Mouse (Mus musculus): ENCODE data around the gene Foxj1. TPM values are rescaled to one million over a fixed set of nuclear protein-coding genes. Genes with fewer than 3 reads are reported as not detected.

Gene Foxj1
- total RNA-seq, 2 experiments from 2014 or later, result 0.83 TPM; not detected in 1

DNA sequence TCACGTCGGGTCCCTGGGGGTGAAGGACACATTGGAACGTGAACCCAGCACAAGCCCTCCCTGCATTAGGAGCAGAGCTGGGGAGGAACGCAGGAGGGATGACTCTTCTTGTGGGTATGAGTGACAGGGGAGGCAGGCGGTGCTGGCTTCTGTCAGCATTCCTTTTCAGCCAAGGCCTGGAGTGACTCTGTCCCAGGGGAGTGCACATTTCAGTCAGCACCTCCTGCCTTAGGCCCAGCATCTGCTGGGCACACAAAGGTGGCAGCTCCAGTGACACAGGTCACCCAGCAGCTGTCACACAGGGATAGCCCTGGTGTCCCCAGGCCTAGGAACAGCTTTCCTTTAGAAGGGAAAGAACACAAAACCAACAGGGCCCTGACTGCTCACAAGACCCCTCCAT lies 12.8 kb upstream of the Foxj1 start:
- ATAC-seq (replicated peaks; ENCODE audit: low FRiP score, poor library complexity, severe bottlenecking), result no peak

DNA sequence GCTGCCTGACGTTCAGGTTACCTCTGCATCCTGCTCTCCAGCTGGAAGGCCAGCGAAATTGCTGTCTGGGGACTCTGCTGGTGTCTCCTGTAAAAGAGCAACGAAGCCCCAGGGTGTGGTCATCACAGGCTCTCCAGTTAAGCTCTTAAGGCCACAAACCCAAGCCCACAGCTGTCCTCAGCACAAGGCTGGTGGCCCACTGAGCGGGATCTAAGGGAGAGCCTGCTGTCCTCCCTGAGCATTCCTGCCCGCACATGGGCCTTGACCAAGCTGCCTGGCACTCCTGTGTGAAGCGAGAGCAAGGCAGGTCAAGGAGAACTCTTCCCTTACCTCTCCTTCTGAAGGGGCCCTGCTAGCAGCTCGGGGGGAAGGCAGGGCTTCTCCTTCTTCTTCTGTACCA lies 11.8 kb upstream of the Foxj1 start:
- ATAC-seq (replicated peaks; ENCODE audit: low FRiP score, poor library complexity, severe bottlenecking), result no peak

DNA sequence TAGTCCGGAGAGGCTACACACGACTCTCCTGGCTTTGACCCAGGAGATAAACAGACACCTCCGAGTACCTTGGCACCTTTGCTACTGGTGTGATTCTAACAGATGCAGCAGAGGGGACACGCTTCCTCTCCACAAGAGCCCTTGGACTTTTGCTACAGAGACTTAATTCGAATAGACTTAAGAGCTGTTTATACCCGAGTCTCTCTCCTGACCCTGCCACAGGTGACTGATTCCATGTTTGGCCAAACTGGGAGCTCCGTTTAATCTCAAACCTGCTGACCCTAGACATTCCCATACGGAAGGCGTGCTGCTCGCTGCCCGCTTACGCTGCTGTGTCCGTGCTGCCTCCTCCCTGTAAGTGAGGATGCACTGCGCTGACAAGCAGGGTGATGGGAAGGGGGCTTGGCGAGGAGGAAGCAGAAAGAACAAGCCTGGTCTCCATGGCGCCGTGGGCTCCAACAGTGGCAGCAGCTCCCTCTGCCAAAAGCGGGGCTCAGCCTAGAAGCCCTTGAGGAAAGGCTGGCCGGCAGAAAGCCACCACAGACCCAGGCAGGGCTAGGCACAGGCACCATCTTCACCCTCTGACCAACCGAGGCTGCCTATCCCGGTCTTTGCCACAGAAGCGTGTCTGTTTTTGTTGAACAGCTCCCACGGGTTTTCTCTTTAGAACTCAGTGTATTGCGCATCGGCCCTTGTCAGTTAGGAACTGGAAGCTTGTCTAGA lies 7.0 kb upstream of the Foxj1 start:
- no peak for ATAC-seq (replicated peaks; ENCODE audit: low FRiP score, poor library complexity, severe bottlenecking)

DNA sequence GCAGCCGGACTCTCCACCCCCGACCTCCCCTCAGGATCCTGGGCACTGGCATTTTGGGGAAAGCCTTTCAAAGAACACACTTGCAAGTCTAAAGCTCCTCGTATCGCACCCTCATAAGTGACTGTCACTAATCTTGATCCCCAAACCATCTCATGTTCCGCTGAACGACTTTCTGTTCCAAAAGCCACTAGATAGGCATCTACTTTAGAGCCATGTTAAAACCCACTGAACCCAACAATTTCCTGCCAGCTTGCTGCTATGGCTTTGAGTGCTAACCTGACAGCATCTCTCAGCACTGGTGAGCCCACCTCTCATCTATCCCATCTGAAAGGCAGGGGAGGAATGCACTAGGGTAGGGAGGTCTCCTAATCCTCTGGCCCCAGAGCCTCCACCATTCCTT lies 2.3 kb upstream of the Foxj1 start:
- no peak for ATAC-seq (replicated peaks; ENCODE audit: low FRiP score, poor library complexity, severe bottlenecking)

DNA sequence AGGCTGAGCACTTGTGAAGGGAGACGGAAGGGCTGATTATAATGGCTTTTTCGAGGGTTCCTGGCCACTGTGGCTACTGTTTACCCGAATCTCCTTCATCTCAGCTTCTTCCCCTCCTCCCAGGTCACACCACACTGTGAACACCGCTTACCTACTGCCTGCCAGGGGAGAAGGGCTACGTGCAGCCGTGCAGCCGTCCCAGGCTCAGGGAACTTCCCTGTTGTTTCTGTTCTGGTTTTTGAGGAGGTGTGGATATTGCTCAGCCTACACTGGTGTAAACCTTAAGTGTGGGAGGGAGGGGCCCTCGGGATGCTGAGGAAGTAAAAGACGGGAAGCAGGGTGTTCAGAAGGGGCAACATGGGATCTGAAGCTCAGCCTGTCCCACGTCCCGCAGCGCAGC lies 1.8 kb upstream of the Foxj1 start:
- no peak for ATAC-seq (replicated peaks; ENCODE audit: low FRiP score, poor library complexity, severe bottlenecking)

DNA sequence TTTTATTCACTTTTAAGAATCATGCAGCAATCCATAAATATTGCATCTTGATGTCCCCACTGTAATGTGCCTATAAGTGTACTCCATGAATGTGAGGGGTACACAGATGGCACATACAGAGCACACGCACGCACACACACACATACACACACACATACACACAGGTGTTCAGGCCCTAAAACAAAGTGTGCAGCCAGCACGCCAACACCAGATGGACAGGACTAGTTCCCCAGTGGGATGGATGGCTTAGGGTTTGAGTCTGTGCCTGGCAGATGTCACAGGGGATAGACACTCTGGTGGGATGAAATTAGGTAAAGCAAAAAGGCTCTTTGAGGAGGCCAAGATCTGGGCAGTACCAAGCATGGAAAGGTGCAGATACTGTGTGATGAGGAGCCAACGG lies 1.2 kb upstream of the Foxj1 start:
- ATAC-seq (replicated peaks; ENCODE audit: low FRiP score, poor library complexity, severe bottlenecking), result no peak

DNA sequence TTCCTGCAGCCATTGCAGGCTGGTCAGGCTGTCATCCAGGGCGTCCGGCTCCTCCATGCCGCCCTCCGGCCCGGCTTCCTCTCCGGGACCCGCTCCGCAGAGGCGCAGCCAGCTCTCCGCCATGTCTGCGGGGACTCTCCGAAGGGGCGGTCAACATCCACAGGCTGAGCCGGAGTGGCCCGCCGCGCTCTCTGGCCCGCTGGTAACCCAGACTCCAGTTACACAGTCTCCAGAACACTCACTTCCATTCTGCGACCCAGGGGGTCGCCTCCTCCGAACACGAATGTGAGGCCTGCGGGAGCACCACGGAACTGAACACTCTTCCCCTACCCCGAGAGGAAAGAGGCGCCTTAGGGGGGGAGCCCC lies 799 bp downstream of the Foxj1 start:
- ATAC-seq (replicated peaks; ENCODE audit: low FRiP score, poor library complexity, severe bottlenecking), result no peak

DNA sequence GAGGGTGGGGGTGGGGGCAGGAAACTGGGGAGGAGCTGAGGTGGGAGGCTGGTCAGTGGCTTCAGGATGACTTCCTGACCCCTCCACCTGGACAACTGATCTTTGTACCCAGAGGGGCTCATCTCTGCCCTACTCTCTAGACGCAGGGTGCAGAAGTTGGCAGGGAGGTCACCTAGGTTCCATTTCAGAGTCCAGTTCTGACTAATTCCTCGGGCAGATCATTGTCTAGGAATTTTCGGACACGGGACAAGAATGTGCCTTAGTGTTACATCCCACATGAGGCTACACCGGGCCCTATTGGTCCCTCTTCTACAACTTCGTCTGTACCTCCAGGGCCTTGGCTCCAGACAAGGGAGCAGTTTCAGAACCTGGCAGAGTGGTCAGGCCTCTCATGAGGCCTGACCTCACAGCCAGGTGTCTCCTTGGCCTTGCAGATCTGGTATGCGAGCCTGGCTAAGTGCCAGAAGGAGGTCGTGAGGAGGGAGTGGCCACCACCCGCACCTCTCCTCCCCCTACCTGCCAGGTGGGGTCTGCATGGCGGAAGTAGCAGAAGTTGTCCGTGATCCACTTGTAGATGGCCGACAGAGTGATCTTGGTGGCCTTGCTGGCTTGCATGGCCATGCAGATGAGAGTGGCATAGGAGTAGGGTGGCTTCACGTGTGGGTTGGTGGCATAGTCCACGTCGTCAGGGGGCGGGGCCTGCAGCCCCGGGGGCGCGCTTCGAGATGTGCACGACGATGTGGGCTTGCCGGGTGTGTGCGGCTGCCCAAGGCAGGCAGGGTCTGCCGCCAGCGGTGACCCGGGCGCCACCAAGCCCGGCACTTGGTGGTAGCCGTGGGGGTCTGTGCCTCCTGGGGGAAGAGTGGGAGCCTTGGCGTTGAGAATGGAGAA lies 1.4 kb downstream of the Foxj1 start:
- ATAC-seq (replicated peaks; ENCODE audit: low FRiP score, poor library complexity, severe bottlenecking), result no peak

DNA sequence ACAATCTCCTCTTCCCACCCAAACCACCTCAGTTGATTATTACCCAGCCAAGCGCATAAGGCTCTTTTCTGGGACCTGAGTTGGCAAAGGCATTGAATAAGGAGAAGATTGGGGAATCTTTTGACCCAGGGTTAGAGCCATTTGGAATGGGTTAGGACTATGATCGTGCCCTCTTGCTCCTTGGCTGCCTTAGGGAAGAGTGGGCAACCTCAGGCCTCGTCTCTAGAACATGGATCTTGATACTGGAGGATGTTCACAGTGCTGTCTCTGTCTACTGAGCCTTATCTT lies 2.3 kb downstream of the Foxj1 start:
- ATAC-seq (replicated peaks; ENCODE audit: low FRiP score, poor library complexity, severe bottlenecking), result no peak

DNA sequence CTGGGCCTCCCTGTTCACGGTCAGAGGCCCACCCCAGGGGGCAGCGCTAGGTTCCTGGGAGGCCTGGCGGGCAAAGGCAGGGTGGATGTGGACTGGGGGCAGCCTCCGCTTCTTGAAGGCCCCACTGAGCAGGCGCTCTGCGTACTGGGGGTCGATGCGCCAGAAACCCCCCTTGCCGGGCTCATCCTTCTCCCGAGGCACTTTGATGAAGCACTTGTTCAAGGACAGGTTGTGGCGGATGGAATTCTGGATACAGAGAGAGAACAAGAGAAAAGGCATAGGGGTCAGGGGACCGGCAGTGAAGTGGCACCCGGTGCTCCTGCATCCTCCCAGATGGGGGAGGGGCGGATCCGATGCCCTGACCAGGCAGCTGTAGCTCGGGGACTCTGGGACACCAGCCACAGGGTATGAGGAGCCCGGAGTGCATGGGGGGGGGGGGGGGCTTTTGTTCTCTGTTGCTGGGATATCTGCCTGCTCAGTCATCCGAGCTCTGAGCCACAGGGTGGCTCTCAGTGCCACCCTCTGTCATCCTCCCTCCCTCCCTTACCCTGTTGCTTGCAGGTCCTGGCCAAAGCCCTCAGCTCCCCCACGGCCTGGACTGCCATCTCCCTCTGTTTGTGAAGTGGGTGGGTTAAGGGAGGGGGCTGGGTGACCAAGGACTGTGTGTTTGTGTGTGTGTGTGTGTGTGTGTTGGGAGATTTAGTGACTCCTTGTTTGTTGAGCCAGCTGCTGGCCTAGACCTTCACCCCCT lies 2.8 kb downstream of the Foxj1 start:
- ATAC-seq (replicated peaks; ENCODE audit: low FRiP score, poor library complexity, severe bottlenecking), result no peak

DNA sequence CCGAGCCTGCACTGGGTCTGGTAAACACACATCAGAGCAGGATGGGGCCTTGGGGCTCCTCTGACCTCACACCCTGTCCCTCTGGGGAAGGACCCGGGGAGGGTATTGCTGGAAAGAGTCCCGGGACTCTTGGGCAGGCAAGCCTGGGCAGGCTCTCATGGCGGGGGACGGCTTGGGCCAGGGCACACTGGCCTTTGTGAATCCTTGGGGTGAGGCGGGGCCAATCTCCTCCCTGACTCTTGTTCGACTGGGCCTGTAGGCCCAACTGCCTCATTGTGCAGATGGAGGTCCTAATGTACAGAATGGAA lies 5.0 kb downstream of the Foxj1 start:
- no peak for ATAC-seq (replicated peaks; ENCODE audit: low FRiP score, poor library complexity, severe bottlenecking)

DNA sequence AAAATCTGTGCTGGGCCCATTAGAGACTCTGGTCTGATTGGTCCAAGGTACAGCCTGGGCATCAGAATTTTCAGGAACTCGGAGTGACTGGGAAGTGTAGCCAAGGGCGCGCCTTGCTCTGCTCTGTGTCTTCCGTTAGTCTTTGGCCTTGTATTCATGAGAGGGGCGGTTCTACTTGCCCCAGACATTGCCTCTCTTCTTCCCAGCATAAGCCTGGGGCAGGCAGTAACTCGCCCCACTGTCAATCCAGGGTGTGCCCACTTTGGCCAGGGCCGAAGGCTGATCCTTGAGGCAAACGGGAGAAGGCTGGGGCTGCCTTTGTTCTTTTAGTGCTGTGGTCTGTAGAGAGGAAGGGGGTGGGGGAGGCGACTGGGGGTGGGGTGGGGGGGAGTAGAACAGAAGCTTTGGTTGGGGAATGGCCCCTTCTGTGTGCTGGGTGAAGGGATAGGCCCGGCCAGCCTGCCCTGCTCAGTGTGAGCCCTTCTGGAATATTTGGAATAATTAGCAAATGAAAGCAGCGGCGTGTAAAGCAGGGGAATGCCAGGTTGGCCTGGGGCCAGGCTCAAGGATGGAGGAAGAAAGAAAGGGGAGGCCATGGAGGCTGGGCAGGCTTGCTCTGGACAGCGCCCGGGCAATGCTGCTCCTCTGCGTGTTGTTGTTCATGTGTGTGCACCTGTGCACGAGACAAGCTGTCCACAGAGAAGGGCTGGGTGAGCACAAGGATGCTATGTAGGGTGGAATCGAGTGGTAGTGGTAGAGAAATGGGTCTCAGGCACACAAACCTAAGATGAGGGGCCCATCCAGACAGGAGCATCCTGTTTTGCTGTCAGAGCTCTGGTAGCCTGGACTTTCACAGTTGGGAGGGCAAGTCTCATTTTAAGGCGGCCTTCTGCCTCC lies 5.6 kb downstream of the Foxj1 start:
- no peak for ATAC-seq (replicated peaks; ENCODE audit: low FRiP score, poor library complexity, severe bottlenecking)

DNA sequence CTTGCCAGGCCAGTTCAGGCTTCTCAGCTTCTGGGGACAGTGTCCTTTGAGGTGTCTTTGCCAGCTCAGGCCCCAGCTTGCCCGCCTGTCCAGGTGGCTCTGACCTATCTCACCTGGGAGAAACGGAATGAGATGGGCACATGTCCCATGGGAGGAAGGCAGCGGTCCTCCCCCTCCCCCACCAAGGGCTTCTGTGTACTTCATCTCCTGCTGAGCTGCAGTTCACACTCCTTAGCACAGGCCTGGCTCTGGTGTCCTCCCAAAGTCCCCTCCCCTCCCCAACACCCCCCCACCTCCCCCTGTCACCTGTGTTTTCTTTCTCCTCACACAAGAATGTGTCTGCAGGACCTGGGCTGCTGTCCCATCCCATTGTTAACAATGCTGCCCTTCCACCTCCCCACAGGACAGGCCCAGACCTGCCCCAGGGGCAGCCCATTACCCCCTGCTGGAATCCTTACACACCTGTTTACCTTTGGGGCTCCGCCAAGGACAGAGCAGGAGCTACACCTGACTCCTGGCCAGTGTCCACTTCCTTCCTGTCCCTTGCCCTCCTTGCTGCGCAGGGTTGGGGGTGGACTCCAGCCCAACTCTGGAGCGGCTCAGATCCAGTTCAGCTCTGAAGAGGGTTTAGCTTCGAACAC lies 8.1 kb downstream of the Foxj1 start:
- ATAC-seq (replicated peaks; ENCODE audit: low FRiP score, poor library complexity, severe bottlenecking), result no peak

DNA sequence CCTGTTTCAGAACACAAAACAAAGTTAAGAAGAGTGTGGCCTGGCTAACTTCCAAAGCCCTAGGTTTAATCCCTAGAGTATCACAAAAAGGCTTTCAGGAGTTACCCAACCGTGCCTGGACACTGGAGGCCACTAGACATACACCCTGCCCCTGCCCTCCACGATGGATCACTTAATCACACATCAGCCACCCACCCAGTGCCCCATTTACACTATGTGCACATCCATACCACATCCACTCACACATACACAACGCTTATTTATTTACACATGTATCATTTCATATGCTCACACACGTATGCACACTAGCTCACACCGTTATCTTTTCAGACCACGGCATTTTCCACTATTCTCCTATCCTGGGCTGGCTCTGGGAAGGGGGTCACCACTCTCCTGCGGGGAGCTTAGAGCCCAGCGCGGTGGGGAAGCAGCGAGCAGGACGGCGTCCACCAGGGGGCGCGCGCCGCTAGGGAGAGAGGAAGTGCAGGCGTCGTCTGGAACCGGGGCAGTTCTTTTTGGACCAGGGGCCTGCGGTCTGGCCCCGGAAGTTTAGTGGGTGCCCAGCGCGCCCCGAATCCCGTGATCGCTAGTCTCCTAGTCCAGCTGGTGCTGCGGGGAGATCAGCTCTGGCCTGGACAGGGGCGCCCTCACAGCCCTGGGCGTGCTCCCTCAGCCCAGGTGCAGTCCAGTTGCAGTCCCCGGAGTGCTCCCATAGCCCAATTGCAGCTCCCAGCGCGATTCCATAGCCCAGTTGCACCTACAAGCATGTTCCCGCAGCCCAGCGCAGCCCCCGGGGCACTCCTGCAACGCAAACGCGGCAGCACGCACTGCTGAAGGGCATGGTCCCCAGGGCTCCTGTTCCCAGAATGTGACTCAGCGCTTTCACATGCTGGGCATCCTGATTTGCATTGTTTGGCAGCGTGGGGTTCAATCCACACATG lies 16.2 kb downstream of the Foxj1 start:
- peak; percentile 80 for ATAC-seq (replicated peaks; ENCODE audit: low FRiP score, poor library complexity, severe bottlenecking)

DNA sequence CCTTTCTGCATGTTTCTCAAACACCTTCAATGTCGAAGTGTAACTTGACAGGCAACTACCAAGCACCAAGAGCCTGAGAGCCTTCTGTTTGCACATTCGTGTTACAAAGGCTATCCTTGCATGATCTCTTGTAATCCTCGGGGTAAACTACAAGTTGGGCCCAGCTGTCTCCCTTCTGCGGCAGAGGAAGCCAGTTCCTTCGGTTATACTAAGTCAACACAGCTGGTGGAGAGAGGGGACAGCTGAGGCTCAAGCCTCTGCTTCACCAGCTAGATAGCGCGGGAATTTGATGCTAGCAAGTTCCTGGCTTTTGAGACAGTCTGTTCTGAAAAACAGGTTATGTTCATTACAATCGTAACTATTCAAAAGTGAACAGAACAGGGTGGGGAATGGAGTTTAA lies 22.8 kb downstream of the Foxj1 start:
- no peak for ATAC-seq (replicated peaks; ENCODE audit: low FRiP score, poor library complexity, severe bottlenecking)

DNA sequence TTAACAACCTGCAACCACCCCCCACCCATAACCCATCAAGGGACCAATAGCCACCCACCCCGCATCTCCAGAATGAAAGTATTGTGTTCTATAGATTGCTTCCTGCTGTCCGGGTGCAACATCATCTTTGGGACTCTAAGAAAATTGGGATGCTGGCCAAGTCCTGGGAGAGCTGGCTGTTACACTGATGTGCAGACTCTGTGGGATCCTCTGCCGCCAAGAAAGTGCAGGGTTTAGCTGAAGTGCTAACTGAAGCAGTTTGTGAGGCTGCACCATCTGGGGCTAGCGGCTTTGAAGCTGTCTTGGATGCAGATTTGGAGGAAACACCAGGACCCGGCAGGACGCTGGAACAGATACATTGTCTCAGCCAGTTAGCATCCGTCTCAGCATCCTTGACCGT lies 24.0 kb downstream of the Foxj1 start:
- no peak for ATAC-seq (replicated peaks; ENCODE audit: low FRiP score, poor library complexity, severe bottlenecking)

DNA sequence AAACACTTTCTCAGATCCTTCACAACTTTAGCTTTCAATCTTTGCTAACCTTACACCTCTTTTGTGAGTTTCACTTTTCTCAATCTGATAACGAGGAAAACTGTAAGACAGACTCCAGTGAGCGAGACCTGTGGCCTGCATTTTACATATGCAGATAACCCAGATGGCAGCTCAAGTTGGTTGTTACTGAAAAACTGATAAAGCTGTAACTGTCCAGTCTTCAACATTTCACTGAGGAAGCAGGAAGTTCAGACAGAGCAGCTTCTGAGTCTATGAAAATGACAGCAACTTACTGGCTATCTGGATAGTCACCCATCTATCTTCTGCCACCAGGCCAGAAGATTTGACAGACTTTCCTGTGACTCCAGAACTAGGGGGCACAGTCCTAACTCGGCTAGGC lies 25.6 kb downstream of the Foxj1 start:
- no peak for ATAC-seq (replicated peaks; ENCODE audit: low FRiP score, poor library complexity, severe bottlenecking)

DNA sequence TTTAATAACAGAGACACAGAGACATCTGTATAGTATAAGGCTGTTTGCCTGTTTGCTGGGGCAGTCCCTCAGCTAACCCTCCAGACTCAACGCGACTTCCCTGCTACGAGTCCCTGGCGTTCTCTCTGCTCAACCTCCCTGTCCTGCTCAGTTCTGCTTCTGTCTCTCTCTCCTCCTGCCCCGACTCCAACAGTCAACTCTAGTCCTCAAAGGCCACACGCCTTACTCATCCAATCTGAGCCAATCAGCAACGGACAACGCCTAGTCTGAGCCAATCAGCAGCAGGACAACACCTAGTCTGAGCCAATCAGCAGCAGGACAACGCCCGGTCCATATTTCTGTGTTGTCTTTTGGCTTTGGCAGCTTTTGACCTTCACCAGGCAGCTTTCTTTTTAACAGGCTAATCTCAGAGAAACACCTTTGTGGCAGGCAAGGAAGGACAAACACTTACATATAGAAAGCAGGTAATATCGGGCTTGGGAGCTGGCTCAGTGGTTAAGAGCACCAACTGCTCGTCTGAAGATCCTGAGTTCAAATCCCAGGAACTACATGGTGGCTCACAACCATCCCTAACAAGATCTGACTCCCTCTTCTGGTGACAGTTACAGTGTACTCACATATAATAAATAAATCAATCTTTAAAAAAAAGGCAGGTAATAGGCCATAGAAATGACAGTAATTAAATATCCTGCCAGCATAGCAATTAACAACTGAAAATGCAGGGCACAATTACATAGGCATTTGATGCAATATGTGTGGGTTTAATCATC lies 27.3 kb downstream of the Foxj1 start:
- peak; percentile 83 for ATAC-seq (replicated peaks; ENCODE audit: low FRiP score, poor library complexity, severe bottlenecking)
